Mouse (Mus musculus) embryonic fibroblast, embryonic 13.5 days (primary cell): ENCODE results near the gene Pgpep1l.

Source experiments
- CTCF ChIP-seq: IDR thresholded peaks from 2 replicates; pipeline ENCODE4 v1.5.1; 2011; ENCODE audit warnings: mild to moderate bottlenecking, control low read depth, low read length, moderate library complexity, borderline replicate concordance; ENCODE audit not compliant: insufficient read depth
- POLR2A ChIP-seq: IDR thresholded peaks from 2 replicates; pipeline ENCODE4 v1.6.1; 2011; ENCODE audit warnings: low read depth, mild to moderate bottlenecking, control low read depth, low read length, moderate library complexity

DNA sequence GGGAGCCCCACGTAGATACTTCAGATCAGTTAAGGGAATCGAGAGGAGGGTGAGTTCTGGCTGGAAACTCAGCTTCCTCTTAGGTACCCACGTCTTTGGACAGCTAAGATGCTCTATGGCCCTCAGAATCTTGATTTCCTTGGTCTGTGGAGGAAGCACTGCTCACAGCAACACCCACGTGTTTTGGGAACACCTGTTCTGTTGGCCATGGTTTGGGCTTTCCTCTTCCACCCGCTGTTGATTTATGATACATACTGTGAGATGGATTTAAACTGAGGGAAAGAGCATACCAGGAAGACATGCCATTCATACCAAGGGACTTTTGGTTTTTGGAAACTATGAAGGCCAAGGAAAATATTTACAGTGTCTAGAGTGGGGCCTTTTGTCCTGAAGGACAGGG, 48.4 kb upstream of the Pgpep1l start:
- no peak for TF ChIP-seq POLR2A
- TF ChIP-seq CTCF = no peak
